Mouse (Mus musculus): ENCODE measurements around the gene Cdc42ep5. TPM values are rescaled to one million over a fixed set of nuclear protein-coding genes. Genes with fewer than 3 reads are reported as not detected.

Gene Cdc42ep5
- polyA plus RNA-seq, 1 experiment = 23.5 TPM

DNA sequence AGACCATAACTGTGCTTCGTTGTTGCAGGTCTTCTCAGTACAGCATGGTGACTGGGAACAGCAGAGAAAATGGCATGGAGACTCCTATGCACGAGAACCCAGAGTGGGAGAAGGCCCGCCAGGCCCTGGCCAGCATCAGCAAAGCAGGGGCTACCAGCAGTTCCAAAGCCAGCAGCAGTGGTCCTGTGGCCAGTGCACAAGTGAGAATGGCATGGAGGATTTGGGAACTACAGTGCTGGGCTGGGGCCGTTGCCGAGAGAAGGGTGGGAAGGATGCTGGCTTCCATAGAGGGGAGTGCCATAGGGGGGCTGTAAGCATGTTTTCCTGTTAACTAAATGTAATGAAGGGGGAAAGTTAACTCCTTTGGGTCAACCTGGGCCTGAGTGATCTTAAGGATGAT is 25.3 kb downstream of the Cdc42ep5 start:
- no peaks in the 10 kb centered on the region for H3K4me1 ChIP-seq (ENCODE audit: control insufficient read depth, insufficient read depth, low read length)
- WGBS = 89% methylated on average over 5 of the region's 5 CpGs
- no peaks in the 10 kb centered on the region for H3K27me3 ChIP-seq (replicated peaks; ENCODE audit: control insufficient read depth, insufficient read depth, low read length)
- H3K27ac ChIP-seq (ENCODE audit: insufficient read depth, low read depth, low read length) = no peak overlapping the region
- DNase-seq = no peak
- H3K4me3 ChIP-seq (ENCODE audit: insufficient read depth, low read depth, low read length) = no peak overlapping the region
- TF ChIP-seq CTCF (conservative IDR thresholded peaks at IDR 0.05; ENCODE audit: insufficient read depth, insufficient read length, low read depth, low read length) (no peak), POLR2A (IDR thresholded peaks at IDR 0.05; ENCODE audit: low read depth, low read length) (no peak)
- H3K36me3 ChIP-seq (ENCODE audit: control insufficient read depth, insufficient read depth, low read length) = peaks cover 4% of the 10 kb centered on the region

DNA sequence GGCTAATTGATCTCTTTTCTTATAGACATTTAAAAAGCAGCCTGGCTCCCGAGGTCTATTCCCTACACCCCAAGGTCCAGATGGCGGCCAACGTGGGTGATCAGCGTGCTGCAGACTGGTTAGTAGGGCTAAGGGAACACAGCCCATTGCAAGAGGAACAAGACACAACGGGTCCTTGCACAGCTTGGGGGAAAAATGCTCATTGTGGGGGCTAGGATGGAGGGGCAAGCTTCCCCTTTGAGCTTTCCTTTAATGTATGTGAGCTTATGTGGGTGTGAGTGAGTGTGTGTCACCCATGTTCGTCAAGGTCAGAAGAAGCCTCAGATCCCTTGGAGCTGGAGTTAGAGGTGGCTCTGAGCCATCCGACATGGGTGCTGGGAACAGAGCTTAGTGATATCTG is 26.0 kb downstream of the Cdc42ep5 start:
- Histone ChIP-seq H3K4me3 (ENCODE audit: insufficient read depth, low read depth, low read length) (no peak overlapping the region), H3K27ac (ENCODE audit: insufficient read depth, low read depth, low read length) (no peak overlapping the region), H3K36me3 (ENCODE audit: control insufficient read depth, insufficient read depth, low read length) (peaks cover 4% of the 10 kb centered on the region), H3K4me1 (ENCODE audit: control insufficient read depth, insufficient read depth, low read length) (no peaks in the 10 kb centered on the region), H3K27me3 (replicated peaks; ENCODE audit: control insufficient read depth, insufficient read depth, low read length) (no peaks in the 10 kb centered on the region)
- 84% methylated on average over 7 of the region's 7 CpGs for WGBS
- DNase-seq = no peak
- no peak for TF ChIP-seq POLR2A (IDR thresholded peaks at IDR 0.05; ENCODE audit: low read depth, low read length)
- TF ChIP-seq CTCF (conservative IDR thresholded peaks at IDR 0.05; ENCODE audit: insufficient read depth, insufficient read length, low read depth, low read length) = no peak

GRCm38 (mm10) chr7:4138181-4138580 is 26.5 kb downstream of the Cdc42ep5 start:
- TF ChIP-seq POLR2A (IDR thresholded peaks at IDR 0.05; ENCODE audit: low read depth, low read length) = no peak
- no peak for TF ChIP-seq CTCF (conservative IDR thresholded peaks at IDR 0.05; ENCODE audit: insufficient read depth, insufficient read length, low read depth, low read length)

GRCm38 (mm10) chr7:4137746-4138145 is 26.9 kb downstream of the Cdc42ep5 start:
- 40% methylated on average over 3 of the region's 3 CpGs for WGBS
- H3K36me3 ChIP-seq (ENCODE audit: control insufficient read depth, insufficient read depth, low read length) = peaks cover 4% of the 10 kb centered on the region
- TF ChIP-seq CTCF (conservative IDR thresholded peaks at IDR 0.05; ENCODE audit: insufficient read depth, insufficient read length, low read depth, low read length) (no peak), POLR2A (IDR thresholded peaks at IDR 0.05; ENCODE audit: low read depth, low read length) (no peak)
- no peak overlapping the region for H3K27ac ChIP-seq (ENCODE audit: insufficient read depth, low read depth, low read length)
- H3K4me1 ChIP-seq (ENCODE audit: control insufficient read depth, insufficient read depth, low read length) = no peaks in the 10 kb centered on the region
- no peak for DNase-seq
- peak overlapping the region; percentile 77 for H3K4me3 ChIP-seq (ENCODE audit: insufficient read depth, low read depth, low read length)
- H3K27me3 ChIP-seq (replicated peaks; ENCODE audit: control insufficient read depth, insufficient read depth, low read length) = no peaks in the 10 kb centered on the region

More at GRCm38 (mm10) chr7:4138181-4138580, 26.5 kb downstream of the Cdc42ep5 start:
- no peaks in the 10 kb centered on the region for H3K27me3 ChIP-seq (replicated peaks; ENCODE audit: control insufficient read depth, insufficient read depth, low read length)
- H3K36me3 ChIP-seq (ENCODE audit: control insufficient read depth, insufficient read depth, low read length) = peaks cover 4% of the 10 kb centered on the region
- H3K27ac ChIP-seq (ENCODE audit: insufficient read depth, low read depth, low read length) = no peak overlapping the region
- WGBS = 66% methylated on average over 2 of the region's 2 CpGs
- no peaks in the 10 kb centered on the region for H3K4me1 ChIP-seq (ENCODE audit: control insufficient read depth, insufficient read depth, low read length)
- DNase-seq = no peak
- no peak overlapping the region for H3K4me3 ChIP-seq (ENCODE audit: insufficient read depth, low read depth, low read length)

DNA sequence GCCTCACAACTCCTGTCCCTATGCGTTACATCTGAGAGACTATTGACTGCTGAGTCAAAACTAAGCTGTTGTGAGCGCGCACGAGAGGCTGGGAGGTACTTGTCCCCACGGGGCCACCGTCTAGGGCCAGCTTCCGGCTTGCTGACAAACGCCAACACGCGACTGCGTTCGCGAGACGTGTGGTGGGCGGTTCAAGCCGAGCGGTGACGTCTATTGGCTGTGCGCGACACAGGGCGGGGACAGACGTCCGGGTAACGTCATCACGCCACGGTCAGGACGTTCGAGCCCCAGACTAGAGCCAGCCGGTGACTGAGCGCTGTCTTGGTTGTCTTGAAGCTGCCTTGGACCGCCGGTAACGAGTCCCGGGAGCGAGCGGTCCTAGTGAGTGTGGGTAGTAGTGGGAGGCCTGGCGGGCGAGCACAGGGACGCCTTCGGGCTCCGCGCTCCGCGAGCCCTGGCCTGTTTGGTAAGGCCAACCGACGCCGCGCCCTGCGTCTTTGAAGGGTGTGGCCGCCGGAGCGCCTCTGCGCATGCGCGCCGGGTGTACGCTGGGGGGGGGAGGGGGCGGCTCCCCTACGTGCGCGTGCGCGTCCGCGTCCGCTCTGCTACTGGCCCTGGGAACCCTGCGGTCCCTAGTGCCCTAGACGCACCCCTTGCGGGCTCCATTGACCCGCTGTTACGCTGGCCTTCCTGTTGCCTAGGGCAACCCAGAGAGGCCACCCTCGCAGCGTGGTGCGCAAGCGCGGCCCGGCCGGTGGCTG is 27.7 kb downstream of the Cdc42ep5 start, which contains the start of gene Leng8:
Leng8 (plus strand) TSS at position 269 of the 761 bp plus-strand sequence.
- no peaks in the 10 kb centered on the region for H3K4me1 ChIP-seq (ENCODE audit: control insufficient read depth, insufficient read depth, low read length)
- H3K36me3 ChIP-seq (ENCODE audit: control insufficient read depth, insufficient read depth, low read length) = peaks cover 4% of the 10 kb centered on the region
- no peaks in the 10 kb centered on the region for H3K27me3 ChIP-seq (replicated peaks; ENCODE audit: control insufficient read depth, insufficient read depth, low read length)
- peak; percentile 91 for TF ChIP-seq POLR2A (IDR thresholded peaks at IDR 0.05; ENCODE audit: low read depth, low read length)
- TF ChIP-seq CTCF (conservative IDR thresholded peaks at IDR 0.05; ENCODE audit: insufficient read depth, insufficient read length, low read depth, low read length) = no peak
- H3K27ac ChIP-seq (ENCODE audit: insufficient read depth, low read depth, low read length) = peak within 1 kb of the TSS; percentile 94
- WGBS = under 1% methylated on average over 78 of the region's 78 CpGs
- peak within 1 kb of the TSS; percentile 77 for H3K4me3 ChIP-seq (ENCODE audit: insufficient read depth, low read depth, low read length)
- peak; percentile 100 for DNase-seq

- Histone ChIP-seq H3K27ac (ENCODE audit: insufficient read depth, low read depth, low read length) (peak overlapping the region; percentile 65), H3K27me3 (replicated peaks; ENCODE audit: control insufficient read depth, insufficient read depth, low read length) (no peaks in the 10 kb centered on the region), H3K36me3 (ENCODE audit: control insufficient read depth, insufficient read depth, low read length) (peaks cover 4% of the 10 kb centered on the region), H3K4me3 (ENCODE audit: insufficient read depth, low read depth, low read length) (peak overlapping the region; percentile 77), H3K4me1 (ENCODE audit: control insufficient read depth, insufficient read depth, low read length) (no peaks in the 10 kb centered on the region)
- under 1% methylated on average over 16 of the region's 16 CpGs for WGBS
- DNase-seq = no peak
- TF ChIP-seq CTCF (conservative IDR thresholded peaks at IDR 0.05; ENCODE audit: insufficient read depth, insufficient read length, low read depth, low read length) (no peak), POLR2A (IDR thresholded peaks at IDR 0.05; ENCODE audit: low read depth, low read length) (no peak)
Observed at GRCm38 (mm10) chr7:4136404-4136770, 28.3 kb downstream of the Cdc42ep5 start.

DNA sequence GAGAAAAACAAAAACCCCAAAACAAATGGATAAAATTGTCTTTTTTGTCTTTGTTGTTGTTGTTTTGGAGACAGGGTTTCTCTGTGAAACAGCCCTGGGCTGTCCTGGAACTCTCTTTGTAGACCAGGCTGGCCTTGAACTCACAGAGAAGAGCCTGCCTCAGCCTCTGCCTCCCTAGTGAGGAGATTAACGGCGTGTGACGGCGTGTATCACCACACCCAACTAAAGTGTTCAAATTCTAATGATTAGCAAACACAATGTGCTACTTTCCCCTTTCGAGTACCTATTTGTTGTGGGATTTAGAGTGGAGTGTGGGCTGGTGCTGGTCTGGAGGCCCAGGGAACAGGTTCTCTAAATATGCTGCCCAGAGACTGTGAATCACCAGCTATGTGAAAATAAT is 29.7 kb downstream of the Cdc42ep5 start:
- TF ChIP-seq POLR2A (IDR thresholded peaks at IDR 0.05; ENCODE audit: low read depth, low read length) (no peak), CTCF (conservative IDR thresholded peaks at IDR 0.05; ENCODE audit: insufficient read depth, insufficient read length, low read depth, low read length) (no peak)
- DNase-seq = no peak
- Histone ChIP-seq H3K27ac (ENCODE audit: insufficient read depth, low read depth, low read length) (no peak overlapping the region), H3K4me1 (ENCODE audit: control insufficient read depth, insufficient read depth, low read length) (no peaks in the 10 kb centered on the region), H3K27me3 (replicated peaks; ENCODE audit: control insufficient read depth, insufficient read depth, low read length) (no peaks in the 10 kb centered on the region), H3K4me3 (ENCODE audit: insufficient read depth, low read depth, low read length) (no peak overlapping the region), H3K36me3 (ENCODE audit: control insufficient read depth, insufficient read depth, low read length) (peaks cover 3% of the 10 kb centered on the region)
- 79% methylated on average over 5 of the region's 5 CpGs for WGBS

Data from kidney, adult 2 months (tissue).